Mouse (Mus musculus): ENCODE measurements around the gene Pip4k2b. TPM values are rescaled to one million over a fixed set of nuclear protein-coding genes. Genes with fewer than 3 reads are reported as not detected.
"Not testable (repeated sequence)": the region's sequence is repeated elsewhere in the genome, so short reads cannot be mapped to it uniquely, and the experiment has no call there.

Pip4k2b gene
- 4.3 and 4.7 TPM in 2 replicates for polyA plus RNA-seq (2015; fragmentation: Nextera tagmentation; extraction: Ambion mirVana)

DNA sequence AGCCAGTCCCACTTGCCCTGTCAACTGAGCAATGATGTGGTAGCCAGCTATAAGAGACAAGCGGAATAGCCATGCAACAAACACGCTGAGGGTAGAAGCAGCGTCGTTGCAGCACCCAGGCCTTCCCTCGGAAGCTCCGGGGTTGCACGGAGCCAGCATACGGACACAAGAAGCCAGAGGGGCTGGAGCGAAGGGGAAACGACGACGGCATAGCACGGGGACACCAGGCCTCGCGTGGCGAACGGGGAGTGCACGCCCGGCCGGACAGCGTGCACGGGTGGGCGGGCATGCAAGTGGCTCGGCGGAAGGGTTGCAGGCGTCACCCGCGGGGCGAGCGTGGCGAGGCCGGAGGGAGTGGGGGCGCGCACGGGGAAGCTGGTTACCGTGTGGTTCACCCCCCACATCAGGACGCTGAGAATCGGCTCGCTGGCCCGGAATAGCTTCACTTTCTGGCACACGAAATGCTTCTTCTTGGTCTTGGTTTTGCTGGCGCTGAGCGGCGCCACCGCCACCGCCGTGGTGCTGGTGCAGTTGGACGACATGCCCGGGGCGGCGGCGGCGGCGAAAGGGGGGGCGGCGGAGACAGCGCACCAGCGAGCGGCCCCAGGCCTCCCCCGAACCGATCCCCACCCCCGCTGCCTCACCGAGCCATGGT, at the start of gene Pip4k2b:
Gene Pip4k2b, minus strand, starts transcription at position 642 of the 655 bp plus-strand sequence.
- ATAC-seq (ENCODE audit: low FRiP score): peak; percentile 44
- Histone ChIP-seq H3K36me3 (peaks cover 32% of the 10 kb centered on the region), H3K27ac (peak within 1 kb of the TSS; percentile 99), H3K9me3 (no peaks in the 10 kb centered on the region), H3K4me2 (peak within 1 kb of the TSS; percentile 79), H3K27me3 (no peaks in the 10 kb centered on the region), H3K4me3 (peak within 1 kb of the TSS; percentile 78), H3K4me1 (replicated peaks) (peaks cover 38% of the 10 kb centered on the region), H3K9ac (peak within 1 kb of the TSS; percentile 89)
- whole genome bisulfite sequencing: under 1% methylated on average over 59 of the region's 63 CpGs

DNA sequence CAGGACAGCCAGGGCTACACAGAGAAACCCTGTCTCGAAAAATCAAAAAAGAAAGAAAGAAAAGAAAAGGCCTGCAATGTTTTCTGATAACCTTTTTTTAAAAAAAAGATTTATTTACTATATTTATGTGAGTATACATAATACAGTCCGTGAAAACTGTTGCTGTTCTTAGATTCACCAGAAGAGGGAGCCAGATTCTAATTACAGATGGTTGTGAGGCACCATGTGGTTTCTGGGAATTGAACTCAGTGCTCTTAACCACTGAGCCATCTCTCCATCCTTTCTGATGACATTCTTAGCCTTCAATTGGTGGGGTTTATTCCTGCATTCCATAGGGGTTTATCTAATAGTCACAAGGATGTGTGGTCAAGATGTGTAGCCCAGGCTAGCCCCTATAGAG, 48.7 kb upstream of the Pip4k2b start:
- Histone ChIP-seq H3K4me3 (no peak overlapping the region), H3K4me2 (no peak overlapping the region), H3K9me3 (no peaks in the 10 kb centered on the region), H3K36me3 (no peaks in the 10 kb centered on the region), H3K27ac (no peak overlapping the region), H3K4me1 (replicated peaks) (peaks cover 4% of the 10 kb centered on the region; the same call in 1 of the 2 replicates), H3K27me3 (no peaks in the 10 kb centered on the region), H3K9ac (no peak overlapping the region)
- no peak for ATAC-seq (ENCODE audit: low FRiP score)
- WGBS: 9% methylated on average over 2 of the region's 2 CpGs

DNA sequence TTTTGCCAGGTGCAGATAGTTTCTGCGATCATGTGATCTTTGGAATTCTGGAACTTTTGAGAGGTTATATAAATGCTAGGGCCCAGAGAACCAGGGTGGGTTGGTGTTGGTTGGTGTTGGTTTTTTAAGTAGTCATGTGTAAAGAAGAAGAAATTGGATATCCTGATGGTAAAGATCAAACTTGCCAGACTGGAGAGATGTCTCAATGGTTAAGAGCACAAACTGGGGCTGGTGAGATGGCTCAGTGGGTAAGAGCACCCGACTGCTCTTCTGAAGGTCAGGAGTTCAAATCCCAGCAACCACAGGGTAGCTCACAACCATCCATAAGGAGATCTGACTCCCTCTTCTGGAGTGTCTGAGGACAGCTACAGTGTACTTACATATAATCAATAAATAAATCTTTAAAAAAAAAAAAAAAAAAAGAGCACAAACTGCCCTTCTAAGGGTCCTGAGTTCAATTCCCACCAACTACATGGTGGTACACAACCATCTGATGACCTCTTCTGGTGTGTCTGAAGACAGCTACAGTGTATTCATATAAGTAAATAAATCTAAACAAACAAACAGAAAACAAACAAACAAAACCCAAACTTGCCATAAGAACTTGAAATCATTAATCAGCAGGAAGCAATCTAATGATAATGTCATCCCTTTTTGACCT, 46.4 kb upstream of the Pip4k2b start:
- H3K4me2 ChIP-seq; H3K9ac ChIP-seq; H3K27me3 ChIP-seq; H3K4me1 ChIP-seq (replicated peaks); H3K27ac ChIP-seq; H3K9me3 ChIP-seq; H3K36me3 ChIP-seq; H3K4me3 ChIP-seq; ATAC-seq (ENCODE audit: low FRiP score): not testable (repeated sequence)
- 88% methylated on average over 2 of the region's 2 CpGs for WGBS

DNA sequence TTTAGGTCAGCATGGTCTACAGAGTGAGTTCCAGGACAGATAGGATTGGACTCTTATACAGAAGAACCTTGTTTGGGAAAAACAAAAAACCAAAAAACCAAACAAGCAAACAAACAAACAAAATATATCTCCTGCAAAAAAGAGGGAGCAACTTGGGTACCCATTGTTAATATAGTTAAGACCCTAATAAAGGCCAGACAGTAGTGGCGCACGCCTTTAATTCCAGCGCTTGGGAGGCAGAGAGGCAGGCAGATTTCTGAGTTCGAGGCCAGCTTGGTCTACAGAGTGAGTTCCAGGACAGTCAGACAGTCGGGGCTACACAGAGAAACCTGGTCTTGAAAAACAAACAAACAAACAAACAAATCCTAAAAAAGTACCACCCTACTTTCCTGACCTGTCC, 45.2 kb upstream of the Pip4k2b start:
- 85% methylated on average over 5 of the region's 5 CpGs for WGBS
- Histone ChIP-seq H3K9me3 (no peaks in the 10 kb centered on the region), H3K9ac (no peak overlapping the region), H3K4me3 (no peak overlapping the region), H3K27ac (no peak overlapping the region), H3K27me3 (no peaks in the 10 kb centered on the region), H3K4me1 (replicated peaks) (no peaks in the 10 kb centered on the region), H3K36me3 (no peaks in the 10 kb centered on the region), H3K4me2 (no peak overlapping the region)
- ATAC-seq (ENCODE audit: low FRiP score): no peak

DNA sequence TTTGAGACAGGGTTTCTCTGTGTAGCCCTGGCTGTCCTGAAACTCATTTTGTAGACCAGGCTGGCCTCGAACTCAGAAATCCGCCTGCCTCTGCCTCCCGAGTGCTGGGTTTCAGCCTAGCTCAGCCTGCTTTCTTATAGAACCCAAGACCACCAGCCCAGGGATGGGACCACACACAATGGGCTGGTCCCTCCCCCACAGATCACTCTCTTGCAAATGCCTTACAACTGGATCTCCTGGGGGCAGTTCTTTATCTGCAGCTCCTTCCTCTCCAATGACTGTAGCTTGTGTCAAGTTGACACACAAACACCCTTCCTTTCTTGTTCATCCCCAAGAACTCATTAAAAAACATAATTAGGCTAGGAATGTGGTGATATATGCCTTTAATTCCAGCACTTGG, 43.5 kb upstream of the Pip4k2b start:
- no peak for ATAC-seq (ENCODE audit: low FRiP score)
- Histone ChIP-seq H3K4me1 (replicated peaks) (peaks cover 5% of the 10 kb centered on the region), H3K4me3 (no peak overlapping the region), H3K27me3 (no peaks in the 10 kb centered on the region), H3K27ac (no peak overlapping the region), H3K9me3 (no peaks in the 10 kb centered on the region), H3K4me2 (no peak overlapping the region), H3K9ac (no peak overlapping the region), H3K36me3 (no peaks in the 10 kb centered on the region)
- 90% methylated on average over 3 of the region's 3 CpGs for WGBS

DNA sequence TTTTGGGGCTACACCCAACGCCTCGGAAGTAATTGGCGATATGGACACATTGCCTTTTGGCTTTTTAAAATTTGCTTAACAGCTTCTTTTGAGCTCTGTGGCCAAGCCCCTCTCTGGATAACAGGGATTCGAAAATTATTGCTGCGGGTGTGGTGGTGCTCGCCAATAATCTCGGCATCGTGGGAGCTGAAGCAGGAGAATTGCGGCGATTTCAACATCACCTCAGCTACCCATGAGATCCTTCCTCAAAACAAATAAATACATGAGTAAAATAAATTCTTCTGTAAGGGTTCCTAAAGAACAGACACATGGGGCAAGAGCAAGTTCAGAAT, 38.0 kb upstream of the Pip4k2b start:
- H3K4me3 ChIP-seq: peak overlapping the region; percentile 85
- peak overlapping the region; percentile 92 for H3K27ac ChIP-seq
- under 1% methylated on average over 10 of the region's 10 CpGs for WGBS
- peak overlapping the region; percentile 77 for H3K9ac ChIP-seq
- no peaks in the 10 kb centered on the region for H3K27me3 ChIP-seq
- no peaks in the 10 kb centered on the region for H3K9me3 ChIP-seq
- peaks cover 29% of the 10 kb centered on the region for H3K4me1 ChIP-seq (replicated peaks)
- peaks cover 33% of the 10 kb centered on the region for H3K36me3 ChIP-seq
- H3K4me2 ChIP-seq: peak overlapping the region; percentile 87
- ATAC-seq (ENCODE audit: low FRiP score): peak; percentile 34; the same call in 1 of the 2 replicates

DNA sequence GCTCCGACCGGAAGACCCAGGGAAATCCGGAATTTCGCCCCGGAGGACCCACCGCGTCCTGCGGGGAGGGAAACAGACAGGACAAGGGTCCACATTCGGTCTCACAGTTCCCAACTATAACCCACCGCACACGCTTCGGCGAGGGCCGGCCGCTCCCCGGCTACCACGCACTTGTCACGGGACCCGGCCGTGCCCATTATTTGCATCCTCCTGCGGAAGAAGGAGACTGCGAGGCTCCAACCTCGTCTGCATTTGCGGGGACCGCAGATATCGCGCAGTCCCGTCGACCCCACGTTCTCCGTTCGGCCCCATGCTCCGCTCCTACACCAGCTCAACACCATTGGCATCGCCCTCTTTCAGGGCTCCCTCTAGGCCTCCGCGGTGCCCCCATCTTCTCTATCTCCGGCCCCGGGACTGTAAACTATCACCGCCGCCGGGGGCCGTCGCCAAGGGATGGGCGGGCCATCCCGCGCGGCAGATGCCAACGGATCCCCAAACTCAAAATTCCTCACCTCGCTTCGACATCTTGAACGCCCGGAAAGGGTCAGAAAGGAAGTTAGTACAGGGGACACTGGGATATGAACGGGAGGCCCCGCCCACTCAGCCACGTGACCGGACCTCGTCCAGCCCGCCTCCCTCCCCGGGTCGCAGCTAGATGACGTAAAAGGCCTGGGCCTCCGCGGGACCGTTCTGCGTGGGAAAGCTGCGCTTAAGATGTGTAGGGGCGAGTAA, 37.5 kb upstream of the Pip4k2b start, which contains the start of gene Rpl23:
Gene Rpl23, minus strand, starts transcription at position 606 of the 732 bp plus-strand sequence.
- peak within 1 kb of the TSS; percentile 85 for H3K4me3 ChIP-seq
- peaks cover 38% of the 10 kb centered on the region for H3K36me3 ChIP-seq
- H3K9ac ChIP-seq: peak within 1 kb of the TSS; percentile 98
- peak within 1 kb of the TSS; percentile 87 for H3K4me2 ChIP-seq
- H3K4me1 ChIP-seq (replicated peaks): peaks cover 29% of the 10 kb centered on the region
- no peaks in the 10 kb centered on the region for H3K27me3 ChIP-seq
- peak within 1 kb of the TSS; percentile 92 for H3K27ac ChIP-seq
- peak; percentile 96 for ATAC-seq (ENCODE audit: low FRiP score)
- WGBS: under 1% methylated on average over 67 of the region's 67 CpGs
- no peaks in the 10 kb centered on the region for H3K9me3 ChIP-seq

DNA sequence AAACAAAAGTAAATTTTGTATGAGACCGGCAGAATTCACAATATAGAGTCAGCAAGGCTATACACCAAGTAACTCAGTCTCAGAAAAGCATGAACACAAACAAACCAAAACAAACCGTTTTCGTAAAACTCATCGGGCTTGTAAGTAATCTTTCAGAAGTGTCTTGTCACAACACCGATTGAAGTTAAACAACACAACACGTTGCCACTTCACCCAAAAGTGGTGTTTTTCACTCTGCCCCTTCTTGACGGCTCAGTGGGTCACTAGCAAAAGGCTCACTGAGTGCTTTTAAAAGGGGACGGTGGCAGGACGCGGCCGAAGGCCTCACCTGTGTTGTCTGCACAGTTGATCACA, 37.0 kb upstream of the Pip4k2b start:
- H3K27me3 ChIP-seq: no peaks in the 10 kb centered on the region
- no peaks in the 10 kb centered on the region for H3K9me3 ChIP-seq
- no peak for ATAC-seq (ENCODE audit: low FRiP score)
- H3K4me1 ChIP-seq (replicated peaks): peaks cover 29% of the 10 kb centered on the region
- peak overlapping the region; percentile 92 for H3K27ac ChIP-seq
- peak overlapping the region; percentile 87 for H3K4me2 ChIP-seq
- 2% methylated on average over 11 of the region's 11 CpGs for WGBS
- peaks cover 44% of the 10 kb centered on the region for H3K36me3 ChIP-seq
- H3K4me3 ChIP-seq: peak overlapping the region; percentile 85
- H3K9ac ChIP-seq: peak overlapping the region; percentile 98

DNA sequence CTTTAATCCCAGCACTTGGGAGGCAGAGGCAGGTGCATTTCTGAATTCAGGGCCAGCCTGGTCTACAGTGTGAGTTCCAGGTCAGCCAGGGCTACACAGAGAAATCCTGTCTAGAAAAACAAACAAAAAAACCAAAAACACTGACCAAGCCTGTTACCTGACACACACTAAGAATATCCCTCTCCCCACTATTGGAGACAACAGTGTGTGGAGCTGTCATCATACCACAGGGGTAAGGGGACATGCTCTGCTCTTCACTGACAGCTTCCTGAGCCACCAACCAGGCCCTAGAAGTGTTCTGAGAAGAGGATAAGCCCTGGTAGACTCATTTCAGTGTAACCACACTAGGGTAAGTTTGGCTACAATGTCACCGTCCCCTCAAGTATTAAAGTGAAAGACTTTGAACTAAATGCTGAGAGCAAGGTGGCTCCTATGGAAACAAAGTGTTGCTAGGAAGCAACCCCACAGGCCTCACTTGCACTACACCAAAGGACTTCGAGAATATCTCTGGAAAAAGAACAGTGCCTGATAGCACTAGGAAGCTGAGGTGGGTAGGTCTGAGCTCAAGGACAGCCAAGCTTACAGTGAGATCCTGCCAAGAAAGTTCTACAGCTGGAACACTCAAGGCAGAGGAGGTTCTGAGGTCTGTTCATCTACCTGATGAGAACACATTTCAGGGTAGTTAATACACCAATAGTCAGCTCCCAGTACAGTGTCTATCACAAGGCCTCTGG, 35.6 kb upstream of the Pip4k2b start:
- H3K9me3 ChIP-seq: no peaks in the 10 kb centered on the region
- peaks cover 29% of the 10 kb centered on the region for H3K4me1 ChIP-seq (replicated peaks)
- no peak overlapping the region for H3K27ac ChIP-seq
- H3K27me3 ChIP-seq: no peaks in the 10 kb centered on the region
- peak overlapping the region; percentile 87 for H3K4me2 ChIP-seq
- no peak for ATAC-seq (ENCODE audit: low FRiP score)
- peak overlapping the region; percentile 85 for H3K4me3 ChIP-seq
- H3K9ac ChIP-seq: peak overlapping the region; percentile 98
- H3K36me3 ChIP-seq: peaks cover 53% of the 10 kb centered on the region
- 87% methylated on average over 2 of the region's 2 CpGs for WGBS

DNA sequence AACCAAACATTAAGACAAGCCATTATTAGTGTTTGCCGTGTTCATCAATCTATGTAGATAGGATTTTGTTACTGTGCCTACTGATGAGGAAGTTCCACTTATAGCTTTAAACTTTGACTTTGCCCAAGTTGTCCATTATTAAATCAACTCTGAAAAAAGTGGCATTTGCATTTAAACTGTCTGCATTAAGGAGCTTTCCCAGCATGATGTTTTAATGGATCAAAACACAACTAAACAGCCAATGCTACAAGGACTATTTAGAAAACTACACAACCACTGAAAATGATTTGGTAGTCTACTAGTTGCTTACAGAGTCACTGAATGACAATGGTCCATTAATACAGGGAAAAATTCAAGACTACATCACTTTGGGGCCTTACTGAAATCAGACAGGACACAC, 34.4 kb upstream of the Pip4k2b start:
- ATAC-seq (ENCODE audit: low FRiP score): no peak
- Histone ChIP-seq H3K4me3 (no peak overlapping the region), H3K9ac (no peak overlapping the region), H3K27me3 (no peaks in the 10 kb centered on the region), H3K36me3 (peaks cover 59% of the 10 kb centered on the region), H3K4me1 (replicated peaks) (peaks cover 29% of the 10 kb centered on the region), H3K27ac (no peak overlapping the region), H3K9me3 (no peaks in the 10 kb centered on the region), H3K4me2 (no peak overlapping the region)
- 95% methylated on average over 1 of the region's 1 CpGs for WGBS

DNA sequence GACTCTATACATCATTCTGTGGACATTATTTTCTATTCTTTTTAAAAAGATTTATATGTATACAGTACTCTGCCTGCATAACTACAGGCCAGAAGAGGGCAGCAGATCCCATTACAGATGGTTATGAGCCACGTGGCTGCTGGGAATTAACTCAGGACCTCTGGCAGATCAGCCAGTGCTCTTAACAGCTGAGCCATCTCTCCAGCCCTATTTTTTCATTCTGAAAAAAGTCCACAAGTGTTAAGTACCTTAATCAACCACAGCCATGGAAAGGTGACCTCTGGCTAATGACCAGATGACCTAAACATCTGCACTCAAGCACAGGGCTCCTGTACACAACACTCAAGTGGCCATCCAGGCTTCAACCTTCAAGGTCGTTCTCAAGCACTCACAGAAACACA, 32.6 kb upstream of the Pip4k2b start:
- Histone ChIP-seq H3K4me1 (replicated peaks) (peaks cover 22% of the 10 kb centered on the region), H3K36me3 (peaks cover 59% of the 10 kb centered on the region), H3K27ac (no peak overlapping the region), H3K27me3 (no peaks in the 10 kb centered on the region), H3K4me3 (no peak overlapping the region), H3K9me3 (no peaks in the 10 kb centered on the region), H3K9ac (no peak overlapping the region), H3K4me2 (no peak overlapping the region)
- WGBS: 50% methylated on average over 2 of the region's 2 CpGs
- no peak for ATAC-seq (ENCODE audit: low FRiP score)

DNA sequence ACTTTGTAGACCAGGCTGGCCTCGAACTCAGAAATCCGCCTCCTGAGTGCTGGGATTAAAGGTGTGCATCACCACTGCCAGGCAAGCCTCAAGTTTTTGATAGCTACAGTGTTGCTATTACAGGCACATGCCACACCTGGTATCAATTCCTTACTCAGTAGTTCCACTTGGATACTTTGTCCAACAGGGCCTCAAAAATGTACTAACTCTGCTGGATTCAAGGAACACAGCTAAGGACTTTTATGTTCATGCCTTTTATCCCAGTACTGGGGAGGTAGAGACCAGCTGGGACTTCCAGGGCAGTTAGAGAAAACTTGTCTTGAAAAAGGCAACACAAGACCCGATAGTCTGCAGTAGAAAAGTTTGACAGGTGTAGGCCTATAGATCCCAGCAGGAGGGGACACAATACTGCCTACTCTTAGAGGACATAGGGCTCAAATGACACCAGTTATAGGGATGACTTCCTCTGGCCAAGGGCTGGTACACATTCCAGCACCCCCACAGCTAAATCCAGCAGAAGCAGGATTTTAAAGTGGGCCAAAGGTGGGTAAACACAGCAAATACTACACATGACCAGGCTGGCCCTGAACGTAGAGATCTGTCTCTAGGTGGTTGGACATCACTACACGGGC, 32.1 kb upstream of the Pip4k2b start:
- Histone ChIP-seq H3K4me1 (replicated peaks) (peaks cover 22% of the 10 kb centered on the region), H3K27me3 (no peaks in the 10 kb centered on the region), H3K4me3 (no peak overlapping the region), H3K27ac (no peak overlapping the region), H3K36me3 (peaks cover 59% of the 10 kb centered on the region), H3K4me2 (no peak overlapping the region), H3K9me3 (no peaks in the 10 kb centered on the region), H3K9ac (no peak overlapping the region)
- WGBS: 62% methylated on average over 5 of the region's 5 CpGs
- no peak for ATAC-seq (ENCODE audit: low FRiP score)
